Mouse (Mus musculus) effector memory CD4-positive, alpha-beta T cell, adult 5 months (primary cell): ENCODE measurements around the gene Shisa3. TPM values are rescaled to one million over a fixed set of nuclear protein-coding genes. Genes with fewer than 3 reads are reported as not detected.

Source experiments
- polyA plus RNA-seq: library from polyadenylated mRNA; unstranded; fragments of 100-300 nt; shearing (Covaris generic); gene quantifications from one replicate; pipeline ENCODE4 v1.2.1, GENCODE M21; 2017

The Shisa3 gene
- polyA plus RNA-seq: 0.14 TPM

GRCm38 (mm10) chr5:67607804-67608673 is at the start of gene Shisa3:
TSS of gene Shisa3 (plus strand) at chr5:67607882.

Other genes starting within 250 kb of the Shisa3 start
- gene Bend4, start 179.6 kb upstream of the Shisa3 start, polyA plus RNA-seq: 1.3 TPM
- 26.3 TPM for gene Atp8a1, start 239.6 kb downstream of the Shisa3 start, polyA plus RNA-seq